Mouse (Mus musculus) left cerebral cortex, postnatal 4 days (tissue): ENCODE results near the gene Lpcat1. TPM values are rescaled to one million over a fixed set of nuclear protein-coding genes. Genes with fewer than 3 reads are reported as not detected.

ENCODE experiments used
- DNase-seq: peaks from one replicate; pipeline ENCODE4 v3.0.0-alpha.2; 2022
- intact Hi-C: fragments of 180-260 bp; cut with DNase I; formaldehyde crosslinking; loops from one replicate; pipeline ENCODE4 v1.15.1; 2025
- total RNA-seq, 2 experiments: library from RNA; stranded (reverse); gene quantifications; 2 replicates each; pipeline ENCODE4 v1.2.3; 2021

Gene Lpcat1
- total RNA-seq, 2 experiments from 2014 or later, result 95.5 to 106 TPM

- DNase-seq, result peak; percentile 79
- intact Hi-C loops, result loop anchor here (5.0 kb wide), 1 partner anchor 94 kb away; no protein-coding TSS in a partner anchor
Measured at GRCm38 (mm10) chr13:73512776-73513673, 46.0 kb downstream of the Lpcat1 start.

GRCm38 (mm10) chr13:73516886-73517285, 49.9 kb downstream of the Lpcat1 start:
- DNase-seq, result no peak
- intact Hi-C loops, result no loop called here

- DNase-seq, result no peak
- intact Hi-C loops, result no loop called here
Measured at GRCm38 (mm10) chr13:73533716-73534115, 66.7 kb downstream of the Lpcat1 start.

GRCm38 (mm10) chr13:73535287-73535686, 68.3 kb downstream of the Lpcat1 start:
- intact Hi-C loops, result no loop called here
- DNase-seq, result no peak

GRCm38 (mm10) chr13:73536403-73536821, 69.4 kb downstream of the Lpcat1 start, which contains the start of gene Slc6a3:
Gene Slc6a3 (plus strand): TSS chr13:73536747.
- DNase-seq, result peak; percentile 12
- intact Hi-C loops, result no loop called here

GRCm38 (mm10) chr13:73536824-73537223, 69.8 kb downstream of the Lpcat1 start:
- intact Hi-C loops, result no loop called here
- no peak for DNase-seq

GRCm38 (mm10) chr13:73564201-73564600, 97.2 kb downstream of the Lpcat1 start:
- DNase-seq, result no peak
- intact Hi-C loops, result no loop called here

Other genes starting within 250 kb of the Lpcat1 start
- not detected for gene Irx4, start 206.7 kb upstream of the Lpcat1 start, total RNA-seq
- gene Mrpl36, start 138.7 kb upstream of the Lpcat1 start, total RNA-seq, result 10 to 100 TPM; 26.7 to 31.2 TPM
- 100 to 1,000 TPM; 126 to 131 TPM for gene Ndufs6, start 138.7 kb upstream of the Lpcat1 start, total RNA-seq
- gene Slc6a3, start 69.5 kb downstream of the Lpcat1 start, total RNA-seq, result under 1 TPM; 0.14 to 0.36 TPM
- gene Clptm1l, start 136.8 kb downstream of the Lpcat1 start, total RNA-seq, result 100 to 1,000 TPM; 110 to 118 TPM
- gene Tert, start 159.7 kb downstream of the Lpcat1 start, total RNA-seq, result 10 to 100 TPM; 15.7 to 18.5 TPM
- gene Slc6a18, start 210.8 kb downstream of the Lpcat1 start, total RNA-seq, result not detected
- gene Slc6a19, start 237.7 kb downstream of the Lpcat1 start, total RNA-seq, result not detected